Mouse (Mus musculus) heart, adult 2 months (tissue): ENCODE measurements around the gene Foxo4. TPM values are rescaled to one million over a fixed set of nuclear protein-coding genes. Genes with fewer than 3 reads are reported as not detected.

Experiments used
- DNase-seq, 2 experiments: peaks; one replicate each; pipeline ENCODE4 v3.0.0; 2021
- H3K27ac ChIP-seq: fragments of 200-600 bp; 2 replicates; pipeline ENCODE4 v1.8.1; 2022
- H3K27me3 ChIP-seq: fragments of 200-500 bp; 2 replicates; pipeline ENCODE4 v1.6.1; 2012; ENCODE audit warnings: mild to moderate bottlenecking, low read length, inconsistent platforms, mixed read lengths; ENCODE audit not compliant: control insufficient read depth, insufficient read depth
- H3K36me3 ChIP-seq: fragments of 200-500 bp; 2 replicates; pipeline ENCODE4 v1.6.1; 2012; ENCODE audit warnings: low read length, inconsistent platforms; ENCODE audit not compliant: control insufficient read depth, insufficient read depth
- H3K4me1 ChIP-seq: fragments of 200-500 bp; 2 replicates; pipeline ENCODE4 v1.6.1; 2011; ENCODE audit warnings: low read length; ENCODE audit not compliant: control insufficient read depth, insufficient read depth
- H3K4me3 ChIP-seq: fragments of 200-600 bp; 2 replicates; pipeline ENCODE4 v1.8.1; 2022
- H3K79me2 ChIP-seq: fragments of 200-500 bp; replicated peaks from 2 replicates; pipeline ENCODE4 v1.6.1; 2012; ENCODE audit warnings: mild to moderate bottlenecking, inconsistent platforms, low read length, moderate library complexity, mixed read lengths; ENCODE audit not compliant: control insufficient read depth, insufficient read depth
- H3K9ac ChIP-seq: fragments of 200-500 bp; 2 replicates; pipeline ENCODE4 v1.6.1; 2012; ENCODE audit warnings: low read depth, mild to moderate bottlenecking, control low read depth, inconsistent platforms, low read length, mixed read lengths
- CTCF ChIP-seq: fragments of 200-600 bp; IDR thresholded peaks from 2 replicates; pipeline ENCODE4 v1.8.1; 2022; ENCODE audit warnings: antibody characterized with exemption, mild to moderate bottlenecking, moderate library complexity
- EP300 ChIP-seq: fragments of 200-500 bp; IDR thresholded peaks from 2 replicates; pipeline ENCODE4 v1.6.1; 2011; ENCODE audit warnings: low read depth, low read length, control low read depth; ENCODE audit not compliant: insufficient read depth
- POLR2A ChIP-seq: fragments of 200-500 bp; IDR thresholded peaks from 2 replicates; pipeline ENCODE4 v1.6.1; 2011; ENCODE audit warnings: mild to moderate bottlenecking, low read depth, low read length, control low read depth; ENCODE audit not compliant: insufficient read depth
- WGBS: fragments of 180-500 bp; shearing (Covaris S2); methylation state at CpG from one replicate; pipeline ENCODE4 v1.1.7; 2018; 5-methylcytosine and 5-hydroxymethylcytosine counted together
- intact Hi-C: fragments of 180-260 bp; cut with DNase I; formaldehyde crosslinking; loops from one replicate; pipeline ENCODE4 v1.15.1; 2025
- polyA plus RNA-seq: library from polyadenylated mRNA; depleted of rRNA; stranded (reverse); fragments of >200 nt; gene quantifications from 2 replicates; pipeline ENCODE4 v1.2.3, GENCODE M21; 2012
- total RNA-seq, 2 experiments: library from RNA; stranded (reverse); gene quantifications; 2 replicates each; pipeline ENCODE4 v1.2.3; 2021

Gene Foxo4
- total and polyA plus RNA-seq, 3 experiments = 39.4 to 65.2 (median 57.7) TPM

DNA sequence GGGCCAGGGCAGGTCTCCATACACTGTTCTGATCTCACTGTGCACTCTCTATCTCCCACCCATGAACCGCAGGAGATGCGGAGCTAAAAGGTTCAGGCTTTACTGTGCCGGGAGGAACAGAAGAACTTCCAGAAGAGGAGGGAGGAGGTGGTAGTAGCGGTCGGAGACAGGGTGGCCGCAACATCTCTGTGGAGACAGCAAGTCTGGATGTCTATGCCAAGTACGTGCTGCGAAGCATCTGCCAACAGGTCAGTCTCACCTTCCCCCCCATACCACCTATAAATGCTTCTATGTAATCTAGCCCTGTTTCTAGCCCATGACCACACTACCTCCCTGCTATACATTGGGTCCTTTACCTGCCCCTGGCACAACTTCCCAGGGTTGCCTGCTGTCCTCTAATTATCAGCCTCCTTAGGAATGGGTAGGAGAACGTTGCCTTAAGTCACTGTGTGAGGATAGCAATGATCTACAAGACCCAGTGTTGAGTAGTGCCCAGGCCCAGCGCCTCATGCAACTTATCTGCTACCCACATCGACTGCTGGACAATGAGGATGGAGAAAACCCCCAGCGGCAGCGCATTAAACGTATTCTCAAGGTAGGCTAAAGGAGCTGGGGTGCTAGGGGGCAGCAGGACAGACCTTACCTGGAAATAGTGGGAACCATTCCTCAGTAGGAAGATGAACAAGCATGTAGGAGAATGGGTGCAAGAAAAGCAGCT, 31.8 kb downstream of the Foxo4 start:
- intact Hi-C loops = loop anchor here (5.0 kb wide), 1 partner anchor 154 kb away; no protein-coding TSS in a partner anchor
- TF ChIP-seq POLR2A (no peak), EP300 (no peak), CTCF (no peak)
- Histone ChIP-seq H3K36me3 (no peaks in the 10 kb centered on the region; the same call in 1 of the 2 replicates), H3K27me3 (no peaks in the 10 kb centered on the region), H3K79me2 (no peaks in the 10 kb centered on the region), H3K4me3 (no peak overlapping the region), H3K27ac (no peak overlapping the region), H3K4me1 (no peaks in the 10 kb centered on the region), H3K9ac (no peak overlapping the region)
- WGBS = 86% methylated on average over 14 of the region's 14 CpGs
- DNase-seq = no peak

DNA sequence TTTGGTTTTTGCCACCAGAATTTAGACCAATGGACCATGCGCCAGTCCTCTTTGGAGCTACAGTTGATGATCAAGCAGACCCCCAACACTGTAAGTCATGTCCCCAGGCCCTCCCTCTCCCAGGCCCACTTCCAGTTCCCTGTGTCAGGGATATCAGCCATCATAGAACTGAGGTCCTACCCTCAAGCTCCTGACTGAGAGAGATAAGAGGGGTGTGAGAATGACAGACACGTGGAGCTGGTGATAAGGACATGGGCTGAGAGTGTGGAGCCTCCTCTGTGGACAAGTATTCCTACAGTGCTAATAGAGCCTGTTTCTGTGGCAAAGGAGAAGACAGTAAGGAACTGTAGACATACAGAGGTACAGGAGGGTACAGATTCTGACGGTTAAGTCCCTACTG, 33.2 kb downstream of the Foxo4 start:
- Histone ChIP-seq H3K27ac (no peak overlapping the region), H3K27me3 (no peaks in the 10 kb centered on the region), H3K4me1 (no peaks in the 10 kb centered on the region), H3K36me3 (no peaks in the 10 kb centered on the region; the same call in 1 of the 2 replicates), H3K9ac (no peak overlapping the region), H3K79me2 (no peaks in the 10 kb centered on the region), H3K4me3 (no peak overlapping the region)
- no peak for DNase-seq
- WGBS = 71% methylated on average over 3 of the region's 3 CpGs
- intact Hi-C loops = loop anchor here (5.0 kb wide), 1 partner anchor 155 kb away; no protein-coding TSS in a partner anchor
- TF ChIP-seq POLR2A = no peak
- TF ChIP-seq EP300 = no peak
- TF ChIP-seq CTCF = no peak

DNA sequence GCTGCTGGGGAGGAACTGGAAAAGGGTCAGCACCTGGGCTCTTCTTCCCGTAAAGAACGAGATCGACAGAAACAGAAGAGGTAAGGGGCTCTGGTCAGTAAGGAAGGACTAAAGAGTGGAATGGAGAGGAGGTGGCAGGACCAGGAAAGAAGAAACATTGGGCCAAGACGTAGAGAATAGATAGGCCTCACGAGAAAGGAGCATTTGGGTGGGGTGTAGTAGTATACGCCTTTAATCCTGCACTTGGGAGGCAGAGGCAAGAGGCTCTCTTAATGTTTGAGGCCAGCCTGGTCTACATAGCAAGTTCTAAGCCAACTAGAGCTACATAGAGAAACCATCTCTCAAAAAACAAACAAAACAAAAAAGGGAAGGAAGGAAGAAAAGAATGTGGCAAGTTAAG, 34.1 kb downstream of the Foxo4 start:
- no peaks in the 10 kb centered on the region for H3K27me3 ChIP-seq
- H3K9ac ChIP-seq = no peak overlapping the region
- TF ChIP-seq POLR2A (no peak), CTCF (no peak), EP300 (no peak)
- DNase-seq = no peak
- intact Hi-C loops = loop anchor here (5.0 kb wide), 1 partner anchor 156 kb away; no protein-coding TSS in a partner anchor
- no peak overlapping the region for H3K27ac ChIP-seq
- 87% methylated on average over 6 of the region's 6 CpGs for WGBS
- no peaks in the 10 kb centered on the region; the same call in 1 of the 2 replicates for H3K36me3 ChIP-seq
- no peaks in the 10 kb centered on the region for H3K4me1 ChIP-seq
- H3K79me2 ChIP-seq = no peaks in the 10 kb centered on the region
- H3K4me3 ChIP-seq = no peak overlapping the region

DNA sequence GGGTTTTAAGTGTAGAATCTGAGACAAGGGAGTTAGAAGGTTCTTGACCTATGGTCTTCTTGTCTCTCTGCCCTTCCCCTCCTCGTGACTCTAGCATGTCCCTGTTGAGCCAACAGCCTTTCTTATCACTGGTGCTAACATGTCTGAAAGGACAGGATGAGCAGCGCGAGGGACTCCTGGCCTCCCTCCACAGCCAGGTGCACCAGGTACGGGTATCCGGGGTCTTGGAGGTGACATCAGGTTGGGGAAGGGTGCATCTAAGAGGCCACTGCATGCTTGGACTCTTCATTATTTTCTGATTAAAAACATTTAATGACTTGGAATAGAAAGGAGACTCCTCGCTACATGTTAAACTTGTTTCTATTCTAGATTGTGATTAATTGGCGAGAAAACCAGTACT, 34.7 kb downstream of the Foxo4 start:
- no peaks in the 10 kb centered on the region for H3K27me3 ChIP-seq
- 87% methylated on average over 7 of the region's 7 CpGs for WGBS
- no peak overlapping the region for H3K9ac ChIP-seq
- H3K4me3 ChIP-seq = no peak overlapping the region
- no peaks in the 10 kb centered on the region for H3K4me1 ChIP-seq
- no peaks in the 10 kb centered on the region; the same call in 1 of the 2 replicates for H3K36me3 ChIP-seq
- intact Hi-C loops = loop anchor here (5.0 kb wide), 1 partner anchor 157 kb away; no protein-coding TSS in a partner anchor
- no peak for TF ChIP-seq EP300
- no peak for TF ChIP-seq CTCF
- H3K27ac ChIP-seq = no peak overlapping the region
- no peak for DNase-seq
- no peaks in the 10 kb centered on the region for H3K79me2 ChIP-seq

DNA sequence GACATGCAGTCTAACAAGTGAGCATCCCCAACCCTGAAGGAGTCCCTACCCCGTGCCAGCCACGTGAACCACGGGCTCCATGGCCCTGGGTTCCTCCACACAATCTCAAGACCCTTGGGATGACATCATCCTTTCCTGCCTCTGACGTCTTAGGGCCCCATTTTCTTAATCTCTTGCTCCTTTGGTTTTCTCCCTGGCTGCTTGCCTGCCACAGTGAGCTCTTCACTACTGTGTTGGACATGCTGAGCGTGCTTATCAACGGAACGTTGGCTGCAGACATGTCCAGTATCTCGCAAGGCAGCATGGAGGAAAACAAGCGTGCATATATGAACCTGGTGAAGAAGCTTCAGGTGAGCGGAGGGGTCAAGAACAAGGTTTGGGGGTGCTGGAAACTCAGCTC, 35.8 kb downstream of the Foxo4 start:
- intact Hi-C loops = no loop called here
- TF ChIP-seq POLR2A (no peak), EP300 (no peak), CTCF (no peak)
- H3K4me1 ChIP-seq = no peaks in the 10 kb centered on the region
- DNase-seq = no peak
- H3K79me2 ChIP-seq = no peaks in the 10 kb centered on the region
- H3K4me3 ChIP-seq = no peak overlapping the region
- no peak overlapping the region for H3K9ac ChIP-seq
- H3K36me3 ChIP-seq = no peaks in the 10 kb centered on the region; the same call in 1 of the 2 replicates
- H3K27ac ChIP-seq = no peak overlapping the region
- whole genome bisulfite sequencing = 68% methylated on average over 10 of the region's 10 CpGs
- no peaks in the 10 kb centered on the region for H3K27me3 ChIP-seq

DNA sequence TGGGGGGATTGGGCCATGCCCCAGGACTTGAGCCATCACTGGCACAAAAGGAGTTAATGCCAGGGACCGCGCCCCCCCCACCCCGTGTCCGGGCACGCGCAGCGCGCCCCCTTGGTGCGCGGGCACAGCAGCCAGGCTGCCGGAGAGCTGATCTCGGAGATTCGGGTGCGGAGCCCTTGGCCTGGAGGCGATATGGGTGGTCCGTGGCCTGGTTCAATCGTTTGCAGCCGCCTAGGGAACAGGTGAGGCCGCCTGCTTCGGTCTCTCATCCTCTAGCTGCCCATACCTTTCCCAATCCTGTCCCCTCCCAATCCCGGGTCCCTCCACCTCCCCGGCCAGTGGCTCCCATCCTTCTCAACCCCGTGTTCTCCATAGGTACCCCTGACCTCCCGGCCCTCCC, 44.7 kb downstream of the Foxo4 start, which contains the start of gene Nlgn3:
TSS of gene Nlgn3 (plus strand) at position 114 of the 400 bp plus-strand sequence.
- no peak for DNase-seq
- H3K27me3 ChIP-seq = no peaks in the 10 kb centered on the region
- H3K27ac ChIP-seq = no peak within 1 kb of the TSS
- intact Hi-C loops = no loop called here
- H3K36me3 ChIP-seq = no peaks in the 10 kb centered on the region
- no peaks in the 10 kb centered on the region for H3K79me2 ChIP-seq
- WGBS = 33% methylated on average over 24 of the region's 24 CpGs
- H3K4me1 ChIP-seq = no peaks in the 10 kb centered on the region; the same call in 1 of the 2 replicates
- TF ChIP-seq EP300 (no peak), POLR2A (no peak), CTCF (no peak)
- no peak within 1 kb of the TSS for H3K9ac ChIP-seq
- no peak within 1 kb of the TSS for H3K4me3 ChIP-seq
